Comparison of ENCODE assay signal across 13 mouse cellular contexts in genomic region chr9:9475009-9475744, GRCm38 (mm10).
DNase-seq lines count a peak whose midpoint lies in the region; ATAC-seq and TF ChIP-seq lines count a peak whose summit lies in the region.
"Had no signal": no experiment of that assay in that cellular context is flagged by ENCODE, and none has a peak within 500 bp of the region (broad histone marks: within the 10 kb centered on the region; RNA-seq: fewer than 3 reads in every experiment).

No protein-coding gene starts in this region.

- H3K36me3 ChIP-seq in hindbrain, embryonic 11.5 days (ENCODE audit: control insufficient read depth, insufficient read depth, low read length): no peaks in the 10 kb centered on the region
- no peaks in the 10 kb centered on the region for H3K36me3 ChIP-seq in hindbrain, embryonic 10.5 days
- H3K36me3 ChIP-seq in forebrain, embryonic 12.5 days (replicated peaks): no peaks in the 10 kb centered on the region
- no peaks in the 10 kb centered on the region for H3K36me3 ChIP-seq in forebrain, embryonic 16.5 days (ENCODE audit: control insufficient read depth, insufficient read depth)
- H3K36me3 ChIP-seq in midbrain, embryonic 16.5 days (ENCODE audit: control insufficient read depth, insufficient read depth, low read length): no peaks in the 10 kb centered on the region
- H3K36me3 ChIP-seq in liver, postnatal 0 days (replicated peaks; ENCODE audit: insufficient read depth, low read length): no peaks in the 10 kb centered on the region

- peak; percentile 59 for ATAC-seq in hindbrain, embryonic 11.5 days (ENCODE audit: low FRiP score)
- ATAC-seq in forebrain, embryonic 12.5 days (ENCODE audit: low FRiP score): peak; percentile 46; the same call in 1 of the 2 replicates
- ATAC-seq in forebrain, embryonic 16.5 days: peak; percentile 85
- ATAC-seq in midbrain, embryonic 16.5 days: peak; percentile 73
- no peak for ATAC-seq in liver, postnatal 0 days
- no peak for ATAC-seq in megakaryocyte, adult 5-6 weeks (ENCODE audit: poor library complexity, severe bottlenecking)
- ATAC-seq: Patski had no signal

- TF ChIP-seq EP300 in liver, postnatal 0 days (IDR thresholded peaks at IDR 0.05; ENCODE audit: low read depth): no peak

- no peak for DNase-seq in hindbrain, embryonic 11.5 days (ENCODE audit: low spot score)
- no peak for DNase-seq in hindbrain, embryonic 10.5 days (ENCODE audit: low spot score)
- no peak for DNase-seq in liver, postnatal 0 days
- DNase-seq: adrenal gland, adult 2 months; cerebellum, adult 11 months; embryo, embryonic 11 days; kidney, adult 18-20 months had no signal

- no peak overlapping the region for H3K9ac ChIP-seq in hindbrain, embryonic 11.5 days (ENCODE audit: low read depth, low read length)
- H3K9ac ChIP-seq in forebrain, embryonic 12.5 days: no peak overlapping the region
- no peak overlapping the region for H3K9ac ChIP-seq in forebrain, embryonic 16.5 days (replicated peaks; ENCODE audit: low read depth, low read length)
- H3K9ac ChIP-seq in midbrain, embryonic 16.5 days (ENCODE audit: low read depth, low read length): no peak overlapping the region
- H3K9ac ChIP-seq in liver, postnatal 0 days (replicated peaks): no peak overlapping the region

- no peaks in the 10 kb centered on the region for H3K4me1 ChIP-seq in hindbrain, embryonic 11.5 days (replicated peaks; ENCODE audit: control insufficient read depth, insufficient read depth, low read length)
- H3K4me1 ChIP-seq in hindbrain, embryonic 10.5 days (replicated peaks): no peaks in the 10 kb centered on the region
- H3K4me1 ChIP-seq in forebrain, embryonic 12.5 days: no peaks in the 10 kb centered on the region
- peaks cover 15% of the 10 kb centered on the region for H3K4me1 ChIP-seq in forebrain, embryonic 16.5 days (replicated peaks; ENCODE audit: control insufficient read depth, insufficient read depth, low read length)
- no peaks in the 10 kb centered on the region for H3K4me1 ChIP-seq in midbrain, embryonic 16.5 days (ENCODE audit: control insufficient read depth, insufficient read depth, low read length)
- H3K4me1 ChIP-seq in liver, postnatal 0 days (ENCODE audit: insufficient read depth): no peaks in the 10 kb centered on the region

- 58% methylated on average over 8 of the region's 8 CpGs for WGBS in hindbrain, embryonic 11.5 days
- WGBS in hindbrain, embryonic 10.5 days: 68% methylated on average over 8 of the region's 8 CpGs
- WGBS in forebrain, embryonic 12.5 days: 46% methylated on average over 8 of the region's 8 CpGs
- WGBS in forebrain, embryonic 16.5 days: 18% methylated on average over 8 of the region's 8 CpGs
- 43% methylated on average over 8 of the region's 8 CpGs for WGBS in midbrain, embryonic 16.5 days
- WGBS in liver, postnatal 0 days (ENCODE audit: insufficient replicate concordance): 44% methylated on average over 8 of the region's 8 CpGs

- no peaks in the 10 kb centered on the region for H3K9me3 ChIP-seq in hindbrain, embryonic 11.5 days (ENCODE audit: control insufficient read depth, low read length)
- H3K9me3 ChIP-seq in hindbrain, embryonic 10.5 days: no peaks in the 10 kb centered on the region
- H3K9me3 ChIP-seq in forebrain, embryonic 12.5 days: no peaks in the 10 kb centered on the region
- no peaks in the 10 kb centered on the region for H3K9me3 ChIP-seq in forebrain, embryonic 16.5 days (ENCODE audit: control insufficient read depth, low read length)
- H3K9me3 ChIP-seq in midbrain, embryonic 16.5 days (replicated peaks; ENCODE audit: control insufficient read depth, low read length, poor library complexity, severe bottlenecking): no peaks in the 10 kb centered on the region
- no peaks in the 10 kb centered on the region for H3K9me3 ChIP-seq in liver, postnatal 0 days (ENCODE audit: low read length)

- H3K27ac ChIP-seq in hindbrain, embryonic 11.5 days (ENCODE audit: low read depth, low read length): no peak overlapping the region
- H3K27ac ChIP-seq in hindbrain, embryonic 10.5 days: no peak overlapping the region
- no peak overlapping the region for H3K27ac ChIP-seq in forebrain, embryonic 12.5 days
- no peak overlapping the region for H3K27ac ChIP-seq in forebrain, embryonic 16.5 days (ENCODE audit: low read length)
- no peak overlapping the region for H3K27ac ChIP-seq in midbrain, embryonic 16.5 days (ENCODE audit: low read length)
- H3K27ac ChIP-seq in liver, postnatal 0 days (ENCODE audit: low read depth): no peak overlapping the region

- no peaks in the 10 kb centered on the region for H3K27me3 ChIP-seq in hindbrain, embryonic 11.5 days (ENCODE audit: control insufficient read depth, insufficient read depth, low read length)
- no peaks in the 10 kb centered on the region for H3K27me3 ChIP-seq in hindbrain, embryonic 10.5 days (ENCODE audit: insufficient read depth, poor library complexity, severe bottlenecking)
- no peaks in the 10 kb centered on the region for H3K27me3 ChIP-seq in forebrain, embryonic 12.5 days
- H3K27me3 ChIP-seq in forebrain, embryonic 16.5 days (replicated peaks; ENCODE audit: control insufficient read depth, insufficient read depth, low read length): no peaks in the 10 kb centered on the region
- no peaks in the 10 kb centered on the region for H3K27me3 ChIP-seq in midbrain, embryonic 16.5 days (ENCODE audit: control insufficient read depth, insufficient read depth, low read depth, low read length)
- H3K27me3 ChIP-seq in liver, postnatal 0 days (ENCODE audit: insufficient read depth, low read length): no peaks in the 10 kb centered on the region
- H3K27me3 ChIP-seq: CH12.LX had no signal

- H3K4me3 ChIP-seq in hindbrain, embryonic 11.5 days (ENCODE audit: low read depth, low read length): no peak overlapping the region
- no peak overlapping the region for H3K4me3 ChIP-seq in hindbrain, embryonic 10.5 days
- no peak overlapping the region for H3K4me3 ChIP-seq in forebrain, embryonic 12.5 days (replicated peaks)
- no peak overlapping the region for H3K4me3 ChIP-seq in forebrain, embryonic 16.5 days (replicated peaks; ENCODE audit: low read length)
- H3K4me3 ChIP-seq in midbrain, embryonic 16.5 days (ENCODE audit: low read depth, low read length): no peak overlapping the region
- no peak overlapping the region for H3K4me3 ChIP-seq in liver, postnatal 0 days (ENCODE audit: low read depth, low read length)

- TF ChIP-seq CTCF in liver, postnatal 0 days (IDR thresholded peaks at IDR 0.05; ENCODE audit: low read depth): no peak

- no peak overlapping the region for H3K4me2 ChIP-seq in hindbrain, embryonic 11.5 days (replicated peaks; ENCODE audit: low read depth, low read length)
- no peak overlapping the region for H3K4me2 ChIP-seq in forebrain, embryonic 12.5 days
- no peak overlapping the region for H3K4me2 ChIP-seq in forebrain, embryonic 16.5 days (ENCODE audit: low read length)
- no peak overlapping the region for H3K4me2 ChIP-seq in midbrain, embryonic 16.5 days (ENCODE audit: low read length)
- no peak overlapping the region for H3K4me2 ChIP-seq in liver, postnatal 0 days (ENCODE audit: low read depth, low read length)

Comparison
In these comparisons a context has a peak if more than half of its experiments do, and no peak if none do; other contexts are left out.
1. ATAC-seq: peak in hindbrain, embryonic 11.5 days (single experiment), forebrain, embryonic 12.5 days (single experiment), forebrain, embryonic 16.5 days (single experiment) and midbrain, embryonic 16.5 days (single experiment); none in liver, postnatal 0 days (single experiment) and megakaryocyte, adult 5-6 weeks (single experiment).